Mouse (Mus musculus): ENCODE results near the gene Dpm2.

Gene Dpm2

DNA sequence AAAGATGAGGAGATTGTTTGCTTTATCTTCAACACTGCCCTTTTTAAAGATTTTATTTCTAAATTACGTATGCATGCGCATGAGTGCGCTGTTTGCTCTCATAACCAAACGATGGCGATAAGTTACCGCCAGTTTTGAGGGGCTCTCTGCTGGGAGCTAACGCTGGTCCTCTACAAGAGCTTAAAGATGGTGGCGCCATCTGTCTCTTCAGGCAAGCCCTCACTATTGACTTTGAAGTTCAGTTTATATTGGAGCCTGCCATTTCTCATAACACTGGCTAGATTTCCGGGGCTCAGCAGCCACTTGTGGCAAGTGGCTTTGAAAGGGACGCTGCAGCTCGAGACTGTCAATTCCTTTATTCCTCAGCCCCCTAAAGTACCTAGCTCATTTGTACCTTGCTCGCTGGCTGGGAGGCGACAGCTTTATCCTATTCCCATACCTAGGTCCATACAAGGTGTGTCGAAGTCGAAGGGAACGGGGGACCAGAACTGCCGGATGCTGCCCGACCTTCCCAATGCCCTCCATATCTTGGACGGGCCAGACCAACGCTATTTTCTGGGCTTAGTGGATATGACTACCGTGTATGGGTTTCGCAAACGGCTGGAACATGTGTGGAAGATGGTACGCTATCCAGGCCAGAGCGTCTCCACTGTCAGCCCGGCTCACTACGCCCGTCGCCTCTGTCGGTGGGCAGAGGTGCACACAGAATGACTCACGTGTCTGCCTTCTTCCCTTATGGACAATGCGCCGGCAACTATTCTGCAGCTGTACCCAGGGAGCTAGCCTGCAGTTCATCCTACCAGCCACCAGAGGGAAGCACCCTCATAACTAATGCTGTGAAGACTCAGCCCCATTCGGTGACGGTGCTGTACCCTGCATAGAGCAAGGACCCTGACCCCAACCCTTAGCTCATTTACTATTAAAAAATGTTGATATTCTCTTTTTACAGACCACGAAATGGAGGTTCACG, 12.5 kb downstream of the Dpm2 start:
- DNase-seq (ENCODE audit: low spot score in 2 of 2), result peak; percentile 80 to 84

DNA sequence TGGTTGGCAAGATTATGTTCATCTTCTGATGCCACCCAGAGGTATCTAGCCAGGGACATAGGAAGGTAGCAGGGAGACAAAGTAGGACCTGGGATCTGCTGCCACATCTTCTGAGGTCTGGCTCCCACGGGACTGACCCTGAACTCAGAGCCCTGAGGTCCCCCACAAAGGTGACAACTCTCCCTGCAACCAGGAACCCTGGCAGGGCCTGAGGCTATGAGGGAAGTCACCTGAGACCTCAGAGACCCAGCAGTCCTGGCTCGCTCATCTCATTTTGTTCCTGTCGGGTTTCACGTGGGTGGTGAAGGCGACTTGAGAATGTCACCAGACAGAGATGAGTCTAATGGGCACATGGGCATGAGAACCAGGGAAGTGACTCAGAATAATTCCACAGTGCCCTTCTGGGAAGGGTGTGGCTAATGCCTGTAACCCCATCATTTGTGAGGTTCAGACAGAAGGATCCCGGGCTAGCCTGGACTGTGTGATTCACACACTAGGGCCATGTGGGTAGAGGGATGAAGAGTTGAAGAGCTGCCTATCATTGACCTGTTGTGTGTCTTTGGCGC, 14.6 kb downstream of the Dpm2 start:
- DNase-seq (ENCODE audit: low spot score in 2 of 2), result no peak

DNA sequence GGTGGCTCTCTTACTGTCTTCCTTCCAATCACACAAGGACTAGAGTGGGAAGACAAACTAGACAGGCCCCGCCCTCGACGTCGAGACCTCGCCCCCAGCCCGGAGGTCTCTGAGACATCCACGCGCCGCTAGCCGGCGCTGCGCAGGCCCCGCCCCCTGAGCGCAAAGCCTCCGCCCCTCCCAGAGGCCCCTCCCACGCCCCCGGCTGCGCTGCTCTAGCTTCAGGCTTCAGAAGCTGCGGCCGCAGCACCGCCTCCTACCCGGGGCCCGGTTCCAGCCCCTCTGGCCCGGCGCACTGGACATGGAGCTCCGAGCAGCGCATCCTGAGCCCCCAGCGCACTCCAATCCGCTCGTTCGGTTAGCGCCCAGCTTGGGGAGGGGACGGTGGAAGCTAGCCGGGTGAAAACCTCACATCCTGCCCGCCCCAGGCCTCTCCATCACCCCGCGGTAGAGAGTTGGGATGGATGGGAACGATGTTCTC, 16.3 kb downstream of the Dpm2 start, which contains the start of gene St6galnac4:
Gene St6galnac4, plus strand, starts transcription at position 225 of the 481 bp plus-strand sequence.
- DNase-seq (ENCODE audit: low spot score in 2 of 2), result peak; percentile 91

DNA sequence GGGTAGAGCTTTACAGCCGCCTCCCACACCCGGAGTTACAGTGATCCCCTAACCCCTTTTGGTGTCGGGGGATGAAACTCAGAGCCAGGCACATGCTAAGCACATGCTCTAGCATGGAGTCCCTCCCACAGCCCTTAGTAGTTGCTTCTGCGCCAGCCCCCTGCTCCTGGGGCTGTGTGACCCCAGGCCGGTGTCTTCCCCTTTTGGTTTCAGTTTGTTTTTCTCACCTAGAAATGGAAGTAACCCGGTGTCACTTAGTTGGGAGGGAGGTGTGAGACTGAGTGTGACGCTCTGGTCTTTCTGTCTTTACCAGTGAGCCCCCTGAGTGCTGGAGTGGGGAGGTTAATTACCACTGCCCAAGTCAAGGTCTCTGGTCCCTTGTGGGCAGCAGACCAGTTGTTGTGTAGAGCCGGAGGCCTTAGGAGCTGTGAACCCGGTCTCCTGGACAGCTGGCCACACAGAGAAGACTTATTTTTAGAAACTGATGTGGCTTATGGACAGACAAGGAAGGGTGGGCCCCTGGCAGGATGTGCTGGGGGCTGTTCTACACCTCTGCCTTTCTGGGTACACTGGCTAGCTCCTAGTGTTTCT, 17.2 kb downstream of the Dpm2 start:
- peak; percentile 69 to 81 for DNase-seq (ENCODE audit: low spot score in 2 of 2)

DNA sequence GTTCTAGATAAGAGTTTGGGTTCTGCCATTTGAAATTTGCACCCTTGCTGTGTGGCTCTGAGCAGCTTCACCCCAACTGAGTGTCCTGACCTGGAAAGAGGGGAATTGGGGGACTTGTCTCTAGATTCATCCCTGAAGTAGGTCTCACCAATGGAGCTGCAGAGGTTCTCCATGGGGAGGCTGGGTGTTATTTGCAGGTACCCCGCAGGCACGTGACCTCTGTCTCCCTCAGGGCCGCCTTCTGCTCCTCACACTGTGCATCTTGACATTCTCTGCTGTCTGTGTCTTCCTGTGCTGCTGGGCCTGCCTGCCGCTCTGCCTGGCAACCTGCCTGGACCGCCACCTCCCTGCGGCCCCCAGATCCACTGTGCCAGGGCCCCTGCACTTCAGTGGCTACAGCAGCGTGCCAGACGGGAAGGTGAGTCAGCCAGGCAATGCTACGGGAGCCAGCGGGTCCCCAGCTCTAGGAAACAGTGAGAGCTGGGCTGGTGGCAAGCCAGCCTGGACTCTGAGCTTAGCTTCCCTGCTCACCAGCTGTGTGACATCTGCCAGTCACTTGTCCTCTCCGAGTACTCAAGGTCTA, 18.6 kb downstream of the Dpm2 start:
- DNase-seq (ENCODE audit: low spot score in 2 of 2), result peak in 1 of 2 experiments; percentile 51

DNA sequence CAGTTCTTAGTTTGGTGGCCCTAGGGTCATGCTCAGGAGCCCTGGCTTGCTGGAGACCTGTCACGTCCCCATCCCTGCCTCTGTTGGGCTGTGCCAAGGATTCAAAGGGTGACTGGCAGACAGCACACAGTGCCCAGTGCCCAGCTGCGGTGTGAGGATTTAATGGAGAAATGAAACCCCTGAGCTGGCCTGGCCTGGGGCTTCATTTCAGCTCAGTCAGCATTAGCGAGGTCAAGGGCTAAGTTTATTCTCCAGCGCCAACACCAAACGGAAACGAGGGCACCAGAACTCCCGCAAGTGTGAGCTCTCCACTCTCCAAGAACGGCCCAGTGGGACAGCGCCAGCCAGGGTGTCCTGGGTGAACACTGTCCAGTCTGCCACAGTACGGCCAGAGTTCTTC, 19.6 kb downstream of the Dpm2 start:
- DNase-seq (ENCODE audit: low spot score in 2 of 2), result peak in 1 of 2 experiments; percentile 64

DNA sequence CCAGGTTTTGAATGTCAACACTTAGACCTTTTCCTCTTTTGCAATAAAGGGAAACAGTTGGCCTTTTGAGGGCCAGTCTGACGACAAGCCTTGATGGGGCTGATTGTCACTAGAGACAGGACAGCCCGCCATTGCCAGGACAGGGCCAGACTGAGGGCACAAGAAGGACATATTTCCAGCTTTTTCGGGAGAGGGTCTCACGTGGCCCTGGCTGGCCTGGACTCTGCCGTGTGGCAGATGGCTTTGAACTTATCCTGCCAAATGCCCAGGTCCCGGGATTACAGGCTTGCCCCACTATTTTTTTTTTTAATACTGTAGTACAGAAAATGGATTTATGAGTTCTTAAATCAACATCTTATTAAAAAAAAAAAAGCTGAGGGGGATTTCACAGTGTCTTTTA, 20.6 kb downstream of the Dpm2 start:
- no peak for DNase-seq (ENCODE audit: low spot score in 2 of 2)

DNA sequence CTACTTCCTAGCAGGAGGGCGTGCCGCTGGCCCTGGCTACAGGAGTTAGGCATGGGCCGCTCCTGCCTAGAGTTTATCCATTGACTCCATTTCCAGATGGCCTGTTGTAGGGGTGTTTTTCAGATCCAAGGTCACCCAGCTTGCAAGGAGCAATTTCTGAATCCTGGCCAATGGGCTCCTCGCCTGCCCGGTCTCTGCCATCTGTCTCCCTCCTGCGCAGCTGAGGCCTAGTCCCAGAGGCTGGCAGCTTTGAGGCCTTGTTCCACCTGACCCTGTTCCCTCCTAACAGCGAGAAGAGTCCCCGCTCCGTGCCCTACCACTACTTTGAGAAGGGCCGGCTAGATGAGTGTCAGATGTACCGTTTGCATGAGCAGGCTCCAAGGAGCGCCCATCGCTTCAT, 26.1 kb downstream of the Dpm2 start:
- DNase-seq (ENCODE audit: low spot score in 2 of 2), result no peak

DNA sequence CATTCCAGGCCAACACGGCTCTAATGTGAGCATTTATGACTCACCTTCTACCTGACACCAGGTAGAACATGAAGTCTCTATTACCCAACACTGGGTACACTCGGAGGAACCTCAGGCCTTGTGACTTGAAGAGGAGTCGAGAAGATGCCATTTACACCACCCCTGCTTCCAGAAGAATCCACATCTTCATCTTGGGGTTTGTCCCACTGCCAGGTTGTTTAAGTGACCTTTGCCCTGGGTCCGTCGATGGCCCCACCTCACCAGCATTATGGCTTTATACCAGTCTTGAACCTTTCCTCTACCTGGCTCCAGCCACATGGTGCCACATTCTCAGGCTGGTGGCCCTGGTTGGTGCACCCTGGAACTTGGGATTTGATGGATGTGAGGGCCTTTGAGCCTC, 26.6 kb downstream of the Dpm2 start:
- DNase-seq (ENCODE audit: low spot score in 2 of 2), result no peak

DNA sequence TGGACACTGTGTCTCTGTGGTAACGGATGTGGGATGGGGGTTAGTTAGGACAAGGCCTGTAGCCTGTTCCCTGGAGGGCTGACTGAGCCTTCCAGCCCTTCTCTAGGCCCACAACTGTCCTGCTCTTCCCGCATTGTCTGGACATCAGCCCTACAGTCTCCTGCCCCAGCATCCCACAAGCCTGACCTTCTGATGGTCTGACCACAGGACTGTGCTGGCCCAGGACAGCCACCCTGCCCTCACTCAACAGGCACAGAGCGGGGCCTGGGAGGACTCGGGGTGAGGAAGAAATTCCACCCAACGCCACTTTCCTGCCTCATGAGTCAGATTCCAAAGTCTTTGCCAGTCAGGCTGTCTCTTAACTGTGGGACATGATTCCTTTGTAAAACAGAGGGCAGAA, 27.0 kb downstream of the Dpm2 start:
- no peak for DNase-seq (ENCODE audit: low spot score in 2 of 2)

DNA sequence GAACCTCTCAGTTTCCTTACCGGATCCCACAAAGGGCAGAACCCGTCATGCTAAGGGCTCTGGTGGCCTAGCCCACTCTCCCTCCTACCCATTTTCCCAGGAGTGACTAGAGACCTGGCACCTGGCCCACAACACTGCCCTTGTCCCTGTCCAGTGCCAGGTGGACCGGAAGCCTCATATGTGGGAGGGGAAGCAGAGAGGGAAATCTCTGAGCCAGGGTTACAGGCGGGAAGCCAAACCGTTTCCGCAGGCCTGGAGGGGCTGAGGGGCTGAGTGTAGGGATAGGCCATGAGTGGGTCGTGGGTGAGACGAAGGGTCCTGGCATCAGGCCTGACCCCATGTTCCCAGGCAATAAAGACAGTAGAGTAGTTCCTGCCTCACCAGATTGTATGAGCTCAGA, 27.8 kb downstream of the Dpm2 start:
- peak in 1 of 2 experiments; percentile 55 for DNase-seq (ENCODE audit: low spot score in 2 of 2)

DNA sequence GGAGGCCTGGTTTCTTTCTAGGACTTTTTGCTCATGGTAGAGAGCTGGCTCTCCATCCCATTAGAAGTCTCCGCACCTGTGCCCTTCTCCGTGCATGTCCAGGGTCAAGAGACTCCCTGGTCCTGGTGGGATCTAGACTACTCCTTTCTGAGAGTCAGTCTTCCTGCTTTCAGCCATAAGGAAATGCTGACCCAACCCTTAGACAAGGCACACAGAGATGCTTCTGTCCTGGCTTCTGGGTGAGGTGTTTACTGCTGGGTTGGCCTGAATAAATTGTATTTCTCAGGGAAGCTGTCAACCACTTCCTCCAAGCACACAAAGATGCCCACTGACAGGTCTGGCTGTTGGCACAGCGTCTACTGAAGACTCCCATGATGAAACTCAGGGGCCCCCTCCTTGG, 28.8 kb downstream of the Dpm2 start, which contains the start of gene St6galnac6:
Gene St6galnac6, plus strand, starts transcription at position 301 of the 400 bp plus-strand sequence.
- DNase-seq (ENCODE audit: low spot score in 2 of 2), result no peak

DNA sequence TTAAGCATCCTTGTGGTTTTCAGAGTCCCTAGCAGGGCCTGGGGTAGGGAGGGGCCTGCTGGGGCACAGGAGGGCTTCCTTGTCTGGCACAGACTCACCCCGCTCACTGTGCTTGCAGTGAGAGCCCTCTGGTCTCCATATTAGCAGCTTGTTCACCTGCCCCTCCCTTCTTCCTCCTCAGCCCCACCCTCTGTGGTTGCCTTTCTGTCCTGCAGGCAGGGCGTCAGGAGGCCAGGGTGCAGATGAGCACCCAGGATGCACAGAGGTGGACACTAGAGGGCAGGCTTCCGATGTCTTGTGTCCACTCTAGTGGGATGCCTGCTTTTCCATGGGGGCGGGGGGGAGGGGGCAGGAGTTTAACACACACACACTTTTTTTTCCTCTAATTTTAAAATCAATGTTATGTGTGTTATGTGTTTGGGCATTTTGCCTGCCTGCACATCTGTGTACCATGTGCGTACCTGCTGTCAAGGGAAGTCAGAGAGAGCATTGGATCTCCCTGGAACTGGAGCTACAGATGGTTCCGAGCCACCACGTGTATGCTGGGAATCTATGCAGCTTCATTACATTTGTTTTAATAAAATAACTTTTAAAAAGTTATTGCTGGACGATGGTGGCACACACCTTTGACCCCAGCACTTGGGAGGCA, 30.9 kb downstream of the Dpm2 start:
- DNase-seq (ENCODE audit: low spot score in 2 of 2), result no peak

DNA sequence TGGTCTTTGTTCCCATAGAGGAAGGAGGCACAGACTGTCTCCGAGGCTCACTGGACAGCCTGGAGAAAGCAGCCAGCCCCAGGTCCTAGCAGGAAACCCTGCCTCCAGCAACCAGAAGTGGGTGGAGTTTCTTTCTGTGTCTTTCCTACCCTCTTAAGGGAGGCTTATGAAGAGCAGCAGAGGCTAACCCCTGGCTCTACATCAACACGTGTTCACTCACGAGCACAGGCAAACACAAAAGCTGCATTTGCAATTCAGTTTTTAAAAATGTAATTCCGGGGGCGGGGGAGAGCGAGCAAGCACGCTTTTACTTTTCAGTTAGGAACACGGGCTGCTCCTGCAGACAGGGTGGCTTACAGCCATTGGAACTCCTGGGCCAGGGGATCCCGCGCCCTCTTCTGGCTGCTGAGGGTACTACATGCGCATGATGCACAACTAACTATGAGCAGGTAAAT, 32.0 kb downstream of the Dpm2 start:
- peak; percentile 90 to 92 for DNase-seq (ENCODE audit: low spot score in 2 of 2)

DNA sequence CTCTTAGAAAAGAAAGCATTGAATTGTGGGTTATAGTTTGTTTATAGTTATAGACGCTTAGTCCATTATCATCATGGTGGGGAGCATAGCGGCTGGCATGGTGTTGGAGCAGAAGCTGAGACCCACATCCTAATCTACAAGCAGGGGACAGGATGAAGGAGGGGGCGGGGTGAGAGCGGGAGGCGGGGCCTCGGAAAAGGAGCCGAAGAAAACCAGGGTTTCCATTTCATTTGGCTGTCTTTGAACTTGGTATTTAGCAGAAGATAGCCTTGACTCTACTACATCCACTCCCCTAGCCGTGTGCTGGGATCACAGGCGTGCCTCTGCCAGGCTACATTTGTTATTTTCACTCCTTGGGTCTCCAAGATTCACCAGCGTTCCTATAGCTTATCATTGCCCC, 34.0 kb downstream of the Dpm2 start:
- no peak for DNase-seq (ENCODE audit: low spot score in 2 of 2)

DNA sequence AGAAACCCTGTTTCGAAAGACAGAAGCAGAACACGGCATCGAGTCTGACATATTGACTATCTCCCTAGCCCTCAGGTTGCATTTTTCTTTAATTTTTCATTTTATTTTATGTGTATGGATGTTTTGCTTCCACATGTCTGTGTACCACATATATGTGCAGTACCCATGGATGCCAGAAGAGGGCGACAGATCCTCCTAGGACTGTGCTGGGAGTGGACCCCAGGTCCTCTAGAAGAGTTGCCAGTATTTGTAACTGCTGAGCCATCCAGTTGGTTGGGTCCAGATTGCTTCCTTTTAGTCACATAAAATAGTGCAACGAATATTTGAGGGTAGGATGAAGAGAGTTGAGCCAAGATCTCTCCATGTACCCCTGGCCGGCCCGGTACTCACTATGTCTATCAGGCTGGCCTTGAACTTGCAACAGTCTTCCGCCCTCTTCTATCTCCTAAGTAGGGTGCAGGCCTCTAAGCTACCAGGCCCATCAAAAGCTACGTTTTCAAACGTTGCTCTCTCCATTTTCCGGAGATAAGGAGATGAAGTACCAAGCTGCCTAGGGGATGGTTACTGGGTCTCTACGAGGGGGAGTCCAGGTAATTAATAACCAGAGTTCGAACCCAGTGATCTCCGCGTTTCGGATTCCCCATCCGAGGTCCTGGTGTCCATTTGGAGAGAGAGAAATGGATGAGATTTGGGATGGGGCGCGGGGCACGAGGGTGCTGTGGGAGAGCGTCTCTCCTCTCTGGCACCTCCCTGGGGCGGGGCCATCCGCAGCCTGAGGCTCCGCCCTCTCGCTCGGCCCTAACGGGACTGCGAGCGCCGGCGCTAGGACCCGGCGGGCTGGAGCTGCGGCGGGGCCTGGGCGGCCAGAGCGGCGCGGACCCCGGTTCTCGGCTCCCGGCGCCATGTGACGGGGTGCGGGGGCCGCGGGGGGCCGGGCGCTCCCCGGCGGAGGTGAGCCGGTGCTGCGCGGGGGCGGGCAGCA, 35.8 kb downstream of the Dpm2 start:
- peak; percentile 85 to 89 for DNase-seq (ENCODE audit: low spot score in 2 of 2)

DNA sequence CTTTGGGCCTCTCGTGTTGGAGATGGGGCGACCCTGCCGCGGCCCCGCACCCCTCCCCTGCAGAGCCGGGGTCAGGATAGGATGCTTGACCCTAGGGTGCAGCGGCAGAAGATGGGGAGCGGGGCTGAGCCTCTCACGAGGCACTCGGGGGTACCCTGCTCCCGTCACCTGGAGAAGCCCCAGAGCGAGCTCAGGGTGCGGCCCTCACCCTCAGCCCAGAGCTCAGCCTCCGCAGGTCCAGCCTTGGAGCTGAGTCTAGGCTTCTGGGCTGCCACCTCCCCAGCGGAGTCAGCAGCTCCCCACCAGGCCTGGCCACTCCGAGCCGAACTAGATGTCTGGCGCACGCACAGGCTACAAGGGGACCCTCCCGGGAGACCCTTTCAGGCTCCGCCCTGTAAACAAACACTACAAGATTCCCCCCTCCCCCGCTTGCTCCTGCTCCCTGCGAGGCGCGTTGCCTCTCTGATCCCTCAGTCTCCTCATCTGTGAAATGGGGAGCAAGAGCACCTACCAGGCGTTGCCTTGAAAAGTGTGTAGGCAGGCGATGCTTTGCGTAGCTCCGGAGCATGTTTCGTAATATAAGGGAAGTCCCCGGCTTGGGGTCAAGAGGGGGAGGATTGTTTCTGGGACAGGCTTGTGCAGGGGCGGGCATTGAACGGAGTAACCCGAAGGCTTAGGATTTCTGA, 36.7 kb downstream of the Dpm2 start:
- peak; percentile 62 to 70 for DNase-seq (ENCODE audit: low spot score in 2 of 2)

DNA sequence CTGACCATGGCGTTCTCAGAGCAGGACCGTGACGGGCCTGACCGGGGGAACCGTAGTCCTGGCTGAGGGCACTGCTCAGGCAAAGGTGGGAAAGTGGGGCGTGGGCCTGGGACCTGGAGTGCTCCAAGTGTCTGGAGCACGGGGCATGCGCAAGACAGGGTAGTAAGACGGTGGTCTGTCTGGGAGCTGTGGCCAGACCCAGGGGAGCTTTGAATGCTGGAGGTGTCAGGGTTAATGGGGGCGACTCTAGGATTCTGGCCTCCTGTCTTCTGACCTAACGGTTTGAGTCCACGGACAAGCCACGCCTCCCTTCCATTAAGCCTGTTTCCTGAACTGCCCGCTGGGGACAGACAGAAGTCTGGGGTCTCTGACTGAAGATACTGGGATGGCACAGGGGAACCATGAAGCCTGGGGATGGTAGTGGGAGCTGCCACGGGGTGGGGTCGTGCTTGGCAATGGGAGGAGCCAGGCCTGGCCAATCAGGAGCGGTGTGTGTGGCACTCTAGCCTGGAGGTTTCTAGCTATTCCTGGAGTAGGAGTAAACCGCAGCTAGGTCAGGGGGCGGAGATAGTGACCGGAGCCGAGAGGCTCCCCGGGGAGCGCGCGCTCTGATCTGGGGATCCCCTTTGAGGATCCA, 37.6 kb downstream of the Dpm2 start:
- DNase-seq (ENCODE audit: low spot score in 2 of 2), result peak; percentile 92

DNA sequence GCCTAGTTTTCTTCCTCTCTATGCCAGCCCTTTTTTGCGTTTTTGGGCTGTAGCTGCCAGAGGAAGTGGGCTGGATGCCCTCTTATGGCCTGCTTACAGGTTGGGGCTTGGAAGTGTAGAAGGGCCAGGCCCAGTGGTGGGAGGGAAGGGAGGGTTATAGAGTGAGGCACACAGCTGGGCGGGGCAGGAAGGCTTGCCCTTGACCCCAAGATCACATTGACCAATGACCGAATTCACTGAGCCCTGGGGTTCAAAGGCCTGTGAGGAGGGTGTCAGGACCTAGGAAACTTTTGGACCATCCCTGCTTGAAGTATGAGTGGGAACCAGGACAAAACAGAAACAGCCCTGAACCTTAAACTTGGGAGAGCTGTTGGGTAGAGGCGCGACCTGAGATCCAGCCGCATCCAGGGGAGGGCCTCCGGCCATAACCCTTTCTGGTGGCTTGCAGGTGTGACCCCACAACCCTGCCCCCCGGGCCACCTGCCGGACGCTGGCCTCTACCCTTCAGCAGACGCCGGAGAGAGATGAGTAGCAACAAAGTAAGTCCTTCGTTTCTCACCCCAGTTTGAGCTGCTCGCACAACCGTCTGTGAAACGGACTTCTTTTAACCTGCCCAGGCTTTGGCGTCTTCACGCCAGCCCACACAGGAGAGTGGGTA, 38.2 kb downstream of the Dpm2 start:
- DNase-seq (ENCODE audit: low spot score in 2 of 2), result no peak
